Mouse (Mus musculus) heart, embryonic 15.5 days (tissue): ENCODE data around the gene Gm10073. TPM values are rescaled to one million over a fixed set of nuclear protein-coding genes. Genes with fewer than 3 reads are reported as not detected.
A peak's percentile ranks its signal among the peaks of the same experiment; 100 is the strongest.
"Not testable (repeated sequence)": the region's sequence is repeated elsewhere in the genome, so short reads cannot be mapped to it uniquely, and the experiment has no call there.

ENCODE experiments used
- ATAC-seq: fragments of 200-750 bp; cut with Nextera tagmentation; replicated peaks from 2 replicates; pipeline ENCODE4 v1.8.0; 2017; ENCODE audit warnings: low read depth, moderate TSS enrichment; ENCODE audit not compliant: insufficient number of reproducible peaks, insufficient read depth, low FRiP score
- H3K27ac ChIP-seq: fragments of 300-500 bp; sonication (generic); 2 replicates; pipeline ENCODE4 v1.5.1; 2015; ENCODE audit warnings: mild to moderate bottlenecking, inconsistent platforms
- H3K27me3 ChIP-seq: fragments of 300-500 bp; sonication (generic); 2 replicates; pipeline ENCODE4 v1.6.1; 2015; ENCODE audit warnings: inconsistent platforms
- H3K36me3 ChIP-seq: fragments of 300-500 bp; sonication (generic); 2 replicates; pipeline ENCODE4 v1.6.1; 2015; ENCODE audit warnings: mild to moderate bottlenecking, inconsistent platforms
- H3K4me1 ChIP-seq: fragments of 300-500 bp; sonication (generic); replicated peaks from 2 replicates; pipeline ENCODE4 v1.6.1; 2015; ENCODE audit warnings: inconsistent platforms
- H3K4me2 ChIP-seq: fragments of 300-500 bp; sonication (generic); 2 replicates; pipeline ENCODE4 v1.6.1; 2015; ENCODE audit warnings: inconsistent platforms, mild to moderate bottlenecking, moderate library complexity
- H3K4me3 ChIP-seq: fragments of 300-500 bp; sonication (generic); 2 replicates; pipeline ENCODE4 v1.5.1; 2015; ENCODE audit warnings: mild to moderate bottlenecking, inconsistent platforms
- H3K9ac ChIP-seq: fragments of 300-500 bp; sonication (generic); 2 replicates; pipeline ENCODE4 v1.6.1; 2015; ENCODE audit warnings: mild to moderate bottlenecking, inconsistent platforms
- H3K9me3 ChIP-seq: fragments of 300-500 bp; sonication (generic); replicated peaks from 2 replicates; pipeline ENCODE4 v1.6.1; 2016; ENCODE audit warnings: inconsistent platforms
- WGBS: fragments of 180-500 bp; shearing (Covaris S2); methylation state at CpG from one replicate; pipeline ENCODE4 v1.1.7; 2015; ENCODE audit warnings: mixed read lengths; 5-methylcytosine and 5-hydroxymethylcytosine counted together
- polyA plus RNA-seq: library from polyadenylated mRNA; unstranded; fragments of >200 nt; fragmentation: Nextera tagmentation; extraction: Ambion mirVana; gene quantifications from 2 replicates; pipeline ENCODE4 v1.2.1, GENCODE M21; 2015

Gene Gm10073
- polyA plus RNA-seq, 1 experiment from 2014 or later = 6.5 TPM

DNA sequence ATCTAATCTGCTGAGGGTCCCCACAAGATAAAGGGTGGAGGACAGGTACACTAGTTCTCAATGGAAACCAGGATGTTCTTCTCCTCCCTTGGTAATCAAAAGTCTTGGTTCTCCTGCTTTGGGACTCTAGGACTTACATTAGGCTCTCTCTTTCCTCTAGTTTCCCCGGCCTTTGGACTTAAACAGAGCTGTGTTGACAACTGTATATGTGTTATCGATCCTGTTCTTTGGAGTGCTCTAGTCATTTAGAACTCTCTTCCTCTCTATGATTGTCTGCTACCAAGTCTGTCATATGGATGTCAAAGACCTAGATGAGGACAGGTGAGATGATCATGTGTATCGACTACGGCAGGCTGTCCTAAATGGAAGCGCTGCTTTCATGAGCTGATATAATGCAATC, 23.8 kb upstream of the Gm10073 start:
- no peak overlapping the region for H3K4me3 ChIP-seq
- no peaks in the 10 kb centered on the region for H3K36me3 ChIP-seq
- H3K9me3 ChIP-seq = no peaks in the 10 kb centered on the region
- no peak for ATAC-seq
- no peak overlapping the region for H3K4me2 ChIP-seq
- no peak overlapping the region for H3K9ac ChIP-seq
- no peak overlapping the region for H3K27ac ChIP-seq
- 93% methylated on average over 5 of the region's 5 CpGs for WGBS
- H3K4me1 ChIP-seq = no peaks in the 10 kb centered on the region
- H3K27me3 ChIP-seq = 0 out of 2 replicates have a peak, but pooled peaks cover 11% of the 10 kb centered on the region

DNA sequence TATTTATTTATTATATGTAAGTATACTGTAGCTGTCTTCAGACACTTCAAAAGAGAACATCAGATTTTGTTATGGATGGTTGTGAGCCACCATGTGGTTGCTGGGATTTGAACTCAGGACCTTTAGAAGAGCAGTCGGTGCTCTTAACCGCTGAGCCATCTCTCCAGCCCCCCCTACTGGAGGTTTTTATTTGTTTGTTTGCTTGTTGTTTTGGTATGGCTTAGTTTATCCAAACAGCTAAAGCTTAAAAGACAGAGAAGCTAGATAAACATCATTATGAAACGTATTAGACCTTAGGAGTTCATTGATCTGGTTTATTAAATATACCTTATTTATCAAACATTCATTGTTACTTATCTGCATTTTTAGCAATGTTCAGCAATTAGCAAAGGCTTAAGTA, 22.4 kb upstream of the Gm10073 start:
- not testable (repeated sequence) for H3K36me3 ChIP-seq, ATAC-seq, H3K9ac ChIP-seq, H3K27ac ChIP-seq, H3K9me3 ChIP-seq, H3K27me3 ChIP-seq, H3K4me3 ChIP-seq, H3K4me2 ChIP-seq, H3K4me1 ChIP-seq
- WGBS = 85% methylated on average over 3 of the region's 3 CpGs

DNA sequence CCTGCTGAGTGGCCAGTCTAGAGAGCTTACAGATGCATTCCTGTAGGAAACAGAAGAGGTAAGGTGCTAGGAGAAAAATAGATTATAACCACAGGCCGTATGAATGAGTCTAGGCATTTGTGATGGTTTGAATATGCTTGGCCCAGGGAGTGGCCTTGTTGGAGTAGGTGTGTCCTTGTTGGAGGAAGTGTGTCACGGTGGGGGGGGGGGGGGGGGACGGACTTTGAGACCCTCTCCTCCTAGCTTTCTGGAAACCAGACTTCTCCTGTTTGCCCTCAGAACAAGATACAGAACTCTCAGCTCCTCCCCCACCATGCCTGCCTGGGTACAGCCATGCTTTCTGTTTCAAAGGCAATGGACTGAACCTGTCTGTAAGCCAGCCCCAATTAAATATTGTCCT, 19.2 kb upstream of the Gm10073 start:
- H3K4me2 ChIP-seq = no peak overlapping the region
- no peak overlapping the region for H3K27ac ChIP-seq
- WGBS = 50% methylated on average over 3 of the region's 3 CpGs
- no peak for ATAC-seq
- H3K9me3 ChIP-seq = no peaks in the 10 kb centered on the region
- H3K4me3 ChIP-seq = no peak overlapping the region
- no peak overlapping the region for H3K9ac ChIP-seq
- no peaks in the 10 kb centered on the region for H3K27me3 ChIP-seq
- H3K4me1 ChIP-seq = 0 out of 2 replicates have a peak, but pooled peaks cover 4% of the 10 kb centered on the region
- H3K36me3 ChIP-seq = no peaks in the 10 kb centered on the region

DNA sequence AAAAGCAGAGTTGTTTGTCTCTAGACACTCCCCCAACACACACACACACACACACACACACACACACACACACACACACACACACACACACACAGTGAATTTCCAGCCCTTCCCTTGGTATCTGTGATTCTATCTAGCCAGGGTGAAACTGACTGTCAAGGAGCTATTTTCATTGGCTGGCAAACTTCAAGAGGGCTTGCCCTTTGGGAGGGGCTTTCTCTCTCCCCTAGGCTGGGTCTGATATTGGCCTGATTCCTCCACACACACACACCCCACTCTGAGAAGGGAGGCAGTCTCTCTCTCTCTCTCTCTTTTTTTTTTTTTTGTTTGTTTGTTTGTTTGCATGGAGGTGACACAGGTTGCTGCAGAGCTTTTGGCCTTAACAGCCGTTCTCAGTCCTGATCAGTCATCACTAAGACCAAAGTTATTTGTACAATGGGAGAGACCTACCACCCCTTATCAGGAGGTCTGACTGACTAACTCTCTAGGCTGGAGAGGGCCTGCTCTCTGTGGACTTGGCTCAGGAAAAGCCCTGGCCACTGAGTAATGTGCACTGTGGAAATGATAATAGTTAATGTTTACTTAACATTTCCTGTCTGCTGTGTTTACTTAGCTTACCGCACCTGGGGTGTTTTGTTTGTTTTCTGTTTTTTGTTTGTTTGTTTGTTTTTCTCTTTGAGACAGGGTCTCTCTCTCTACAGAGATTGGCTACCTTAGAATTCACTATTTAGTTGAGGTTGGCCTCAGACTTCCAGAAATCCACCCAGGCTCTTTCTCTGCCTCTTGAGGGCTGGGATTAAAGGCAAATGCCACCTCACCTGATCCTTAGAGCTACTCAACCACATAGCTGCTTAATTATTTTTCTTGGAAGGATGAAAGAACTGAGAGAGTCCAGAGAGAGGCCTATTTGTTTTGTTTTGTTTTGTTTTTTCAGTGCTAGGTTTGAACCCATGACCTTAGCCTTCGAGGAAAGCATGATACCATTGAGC, 15.5 kb upstream of the Gm10073 start:
- Histone ChIP-seq H3K27ac (no peak overlapping the region), H3K36me3 (no peaks in the 10 kb centered on the region), H3K4me1 (0 out of 2 replicates have a peak, but pooled peaks cover 4% of the 10 kb centered on the region), H3K27me3 (no peaks in the 10 kb centered on the region), H3K9me3 (no peaks in the 10 kb centered on the region), H3K4me3 (no peak overlapping the region), H3K9ac (no peak overlapping the region), H3K4me2 (no peak overlapping the region)
- 32% methylated on average over 3 of the region's 3 CpGs for WGBS
- no peak for ATAC-seq

DNA sequence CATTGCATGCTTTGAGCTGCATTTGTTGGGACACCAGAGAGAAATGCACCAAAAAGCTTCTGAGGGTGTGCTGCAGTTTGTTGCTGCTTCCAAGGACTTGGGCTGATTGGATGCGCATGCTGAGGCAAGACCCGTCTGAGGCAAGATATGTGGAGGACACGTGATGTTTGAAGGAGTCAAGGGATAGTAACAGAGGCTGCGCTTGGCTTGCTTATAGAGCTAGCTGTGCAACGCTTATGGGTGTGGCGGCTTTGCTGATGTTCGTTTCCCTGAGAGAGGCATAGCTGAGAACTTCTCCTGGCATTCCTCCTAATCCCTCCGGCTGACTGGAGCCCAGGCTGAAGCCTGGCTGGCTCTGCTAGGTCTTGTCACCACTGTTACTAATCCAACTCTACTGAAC, 13.6 kb upstream of the Gm10073 start:
- Histone ChIP-seq H3K4me3 (no peak overlapping the region), H3K36me3 (no peaks in the 10 kb centered on the region), H3K27me3 (no peaks in the 10 kb centered on the region), H3K27ac (no peak overlapping the region), H3K9ac (no peak overlapping the region), H3K4me1 (0 out of 2 replicates have a peak, but pooled peaks cover 4% of the 10 kb centered on the region), H3K4me2 (no peak overlapping the region), H3K9me3 (no peaks in the 10 kb centered on the region)
- ATAC-seq = no peak
- 72% methylated on average over 8 of the region's 8 CpGs for WGBS

DNA sequence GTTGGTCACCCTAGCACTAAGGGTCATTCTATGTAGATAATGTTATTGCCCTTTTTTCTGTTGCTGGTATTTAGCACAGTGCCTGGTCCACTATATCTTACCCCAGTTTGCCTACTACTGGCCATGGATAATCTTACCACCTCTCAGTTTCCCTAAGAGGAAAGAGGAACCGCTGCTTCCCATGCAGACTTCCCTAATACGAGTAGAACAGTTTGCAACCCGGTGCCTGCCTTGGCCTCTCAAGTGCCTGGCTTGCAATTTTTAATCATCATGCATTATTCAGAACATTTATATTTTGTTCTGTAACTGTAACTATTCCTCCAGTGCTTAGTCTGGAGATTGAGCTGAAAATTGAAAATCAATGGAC, 12.4 kb upstream of the Gm10073 start:
- 82% methylated on average over 3 of the region's 3 CpGs for WGBS
- no peak for ATAC-seq

DNA sequence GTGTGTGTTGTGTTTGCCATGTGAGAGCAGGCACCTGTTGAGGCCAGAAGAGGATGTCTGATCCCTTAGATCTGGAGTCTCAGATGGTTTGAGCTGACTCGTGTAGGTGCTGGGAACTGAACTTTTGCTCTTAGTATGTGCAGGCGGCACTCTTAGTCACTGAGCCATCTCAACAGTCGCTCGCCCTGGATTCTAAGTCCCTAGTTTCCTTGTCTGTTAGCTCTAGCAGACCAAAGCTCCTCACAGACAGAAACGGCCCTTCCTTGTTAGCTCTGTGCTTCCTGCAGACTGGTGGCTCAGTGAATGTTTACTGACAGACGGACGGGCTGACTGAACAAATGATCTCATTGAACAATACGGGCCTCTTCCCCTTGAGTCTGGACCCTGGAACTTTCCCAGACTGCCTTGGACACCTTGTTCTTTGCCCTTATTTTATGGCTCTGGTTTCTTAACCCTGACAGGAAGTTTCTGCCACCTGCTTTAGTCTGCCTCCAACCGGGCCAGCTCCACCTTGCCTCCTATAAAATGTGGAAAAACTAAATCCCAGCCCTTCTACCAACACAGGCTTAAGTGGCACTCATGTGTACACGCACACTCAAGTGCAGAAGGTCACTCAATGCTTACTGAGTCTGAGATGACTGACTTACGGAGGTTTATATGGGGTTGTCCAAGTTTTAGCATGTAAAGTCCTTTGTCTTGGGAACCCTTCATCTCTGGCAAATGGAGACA, 11.8 kb upstream of the Gm10073 start:
- no peak for ATAC-seq
- Histone ChIP-seq H3K4me2 (no peak overlapping the region), H3K4me1 (0 out of 2 replicates have a peak, but pooled peaks cover 4% of the 10 kb centered on the region), H3K36me3 (no peaks in the 10 kb centered on the region), H3K9ac (no peak overlapping the region), H3K4me3 (no peak overlapping the region), H3K27ac (no peak overlapping the region), H3K27me3 (no peaks in the 10 kb centered on the region), H3K9me3 (no peaks in the 10 kb centered on the region)
- 63% methylated on average over 11 of the region's 11 CpGs for WGBS

More for the DNA sequence above, 12.4 kb upstream of the Gm10073 start:
- Histone ChIP-seq H3K36me3 (no peaks in the 10 kb centered on the region), H3K4me2 (no peak overlapping the region), H3K27ac (no peak overlapping the region), H3K4me3 (no peak overlapping the region), H3K4me1 (0 out of 2 replicates have a peak, but pooled peaks cover 4% of the 10 kb centered on the region), H3K9ac (no peak overlapping the region), H3K27me3 (no peaks in the 10 kb centered on the region), H3K9me3 (no peaks in the 10 kb centered on the region)

DNA sequence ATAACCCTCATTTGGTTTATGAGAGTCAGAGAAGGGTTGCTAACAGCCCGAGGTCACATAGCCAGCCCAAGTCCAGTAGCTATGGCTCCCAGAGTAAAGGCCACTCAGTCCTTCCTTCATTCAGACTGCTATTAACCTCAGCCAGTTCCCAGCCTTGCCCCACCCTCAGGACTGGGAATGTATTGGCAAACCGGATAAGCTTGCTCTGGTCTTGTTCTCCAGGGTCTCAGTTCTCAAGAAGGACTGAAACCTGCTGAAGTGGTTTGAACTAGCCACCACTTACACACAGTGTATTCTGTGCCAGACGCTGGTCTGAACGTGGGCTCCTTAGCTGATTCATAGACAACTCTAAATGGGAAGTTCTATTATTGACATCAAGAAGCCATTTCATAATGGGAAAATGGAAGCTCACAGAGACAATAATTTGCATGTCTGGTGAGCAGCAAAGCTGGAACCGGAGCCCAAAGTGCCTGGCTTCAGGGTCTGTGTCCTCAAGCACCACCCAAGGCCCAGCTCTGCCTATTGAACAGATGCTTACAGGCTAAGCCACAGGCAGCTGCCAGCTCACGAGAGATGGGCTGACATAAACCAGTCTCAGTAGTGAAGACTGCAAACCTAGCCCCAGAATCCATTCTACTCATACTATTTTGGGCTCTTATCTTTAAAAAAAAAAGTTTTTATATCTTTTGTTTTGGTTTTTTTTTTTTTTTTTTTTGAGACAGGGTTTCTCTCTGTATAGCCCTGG, 8.3 kb upstream of the Gm10073 start:
- no peaks in the 10 kb centered on the region for H3K9me3 ChIP-seq
- no peak overlapping the region for H3K4me2 ChIP-seq
- 69% methylated on average over 6 of the region's 6 CpGs for WGBS
- H3K9ac ChIP-seq = no peak overlapping the region
- H3K4me3 ChIP-seq = no peak overlapping the region
- ATAC-seq = no peak
- H3K36me3 ChIP-seq = no peaks in the 10 kb centered on the region
- no peak overlapping the region for H3K27ac ChIP-seq
- peaks cover 11% of the 10 kb centered on the region for H3K4me1 ChIP-seq
- no peaks in the 10 kb centered on the region for H3K27me3 ChIP-seq

DNA sequence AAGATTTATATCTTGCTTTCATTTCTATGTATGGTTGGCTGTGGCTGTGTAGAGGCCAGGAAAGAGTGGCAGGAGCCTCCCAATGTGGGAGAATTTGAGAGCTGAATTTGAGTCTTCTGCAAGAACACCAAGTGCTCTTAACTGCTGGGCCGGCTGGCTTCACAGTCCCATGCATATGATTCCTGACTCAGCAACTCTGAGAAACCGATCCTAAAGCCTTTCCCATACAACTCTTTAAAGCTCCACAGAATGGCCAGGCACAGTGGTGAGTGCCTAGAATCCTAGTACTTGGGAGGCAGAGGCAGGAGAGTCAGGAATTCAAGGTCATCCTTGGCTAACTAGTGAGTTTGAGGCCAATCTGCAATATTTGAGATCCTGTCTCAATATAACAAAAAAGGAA, 6.2 kb upstream of the Gm10073 start:
- WGBS = 80% methylated on average over 2 of the region's 2 CpGs
- Histone ChIP-seq H3K4me2 (no peak overlapping the region), H3K27me3 (no peaks in the 10 kb centered on the region), H3K27ac (no peak overlapping the region), H3K4me1 (peaks cover 11% of the 10 kb centered on the region), H3K9me3 (no peaks in the 10 kb centered on the region), H3K4me3 (no peak overlapping the region), H3K9ac (no peak overlapping the region), H3K36me3 (no peaks in the 10 kb centered on the region)
- no peak for ATAC-seq

DNA sequence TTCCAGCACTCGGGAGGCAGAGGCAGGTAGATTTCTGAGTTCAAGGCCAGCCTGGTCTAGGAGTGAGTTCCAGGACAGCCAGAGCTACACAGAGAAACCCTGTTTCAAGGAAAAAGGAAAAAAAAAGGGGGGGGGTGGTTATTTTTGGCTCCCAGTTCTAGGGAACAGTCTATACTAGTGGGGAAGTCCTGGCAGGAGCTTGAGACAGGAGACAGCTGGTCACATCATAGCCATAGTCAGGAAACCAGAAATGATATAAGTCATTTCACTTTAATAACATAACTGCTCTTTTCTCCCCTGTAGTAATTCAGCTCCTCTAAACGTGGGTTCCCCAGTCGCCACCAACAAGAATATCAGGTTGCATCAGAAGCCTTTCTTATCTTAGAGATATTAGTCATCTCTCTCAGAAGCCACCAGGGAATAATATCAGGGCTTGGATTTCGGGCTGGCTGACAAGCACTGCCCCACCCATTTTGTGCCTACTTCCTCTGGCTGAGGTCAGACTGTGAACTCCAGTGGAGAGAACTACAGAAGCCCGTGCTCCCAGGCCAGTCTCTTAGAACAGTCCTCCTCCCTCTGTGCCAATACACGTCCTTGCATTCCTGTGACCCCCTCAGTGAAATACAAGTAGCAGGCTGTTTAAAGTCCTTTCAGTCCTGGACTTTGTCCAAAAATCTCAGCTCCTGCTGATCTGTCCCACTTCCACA, 3.7 kb upstream of the Gm10073 start:
- no peak overlapping the region for H3K4me2 ChIP-seq
- H3K27ac ChIP-seq = peak overlapping the region; percentile 63

More for the DNA sequence above, 3.7 kb upstream of the Gm10073 start:
- H3K27me3 ChIP-seq = no peaks in the 10 kb centered on the region
- no peak overlapping the region for H3K9ac ChIP-seq
- no peaks in the 10 kb centered on the region for H3K9me3 ChIP-seq
- H3K4me3 ChIP-seq = no peak overlapping the region
- ATAC-seq = peak; percentile 67
- H3K36me3 ChIP-seq = no peaks in the 10 kb centered on the region
- H3K4me1 ChIP-seq = peaks cover 11% of the 10 kb centered on the region
- WGBS = 16% methylated on average over 6 of the region's 6 CpGs
